Mouse (Mus musculus): Measurements from ENCODE around the gene Evl.

The Evl gene

GRCm38 (mm10) chr12:108651053-108651660, 96.6 kb downstream of the Evl start:
- DNase-seq: peak; percentile 79

GRCm38 (mm10) chr12:108653358-108654335, 99.1 kb downstream of the Evl start:
- DNase-seq: peak; percentile 60

- DNase-seq: peak; percentile 76
These were observed 102.8 kb downstream of the Evl start for GRCm38 (mm10) chr12:108657350-108657749.

- DNase-seq: no peak
These were observed 114.2 kb downstream of the Evl start for GRCm38 (mm10) chr12:108668606-108669235.

- DNase-seq: no peak
These were observed 117.0 kb downstream of the Evl start for GRCm38 (mm10) chr12:108671541-108671940.

- DNase-seq: no peak
These were observed 118.4 kb downstream of the Evl start for GRCm38 (mm10) chr12:108672908-108673307.

GRCm38 (mm10) chr12:108673546-108673945, 119.0 kb downstream of the Evl start:
- no peak for DNase-seq

GRCm38 (mm10) chr12:108674502-108674901, 120.0 kb downstream of the Evl start:
- DNase-seq: peak; percentile 69

GRCm38 (mm10) chr12:108674916-108675315, 120.4 kb downstream of the Evl start:
- no peak for DNase-seq

GRCm38 (mm10) chr12:108675614-108676401, 121.3 kb downstream of the Evl start:
- peak; percentile 70 for DNase-seq

GRCm38 (mm10) chr12:108677116-108677515, 122.6 kb downstream of the Evl start:
- no peak for DNase-seq

GRCm38 (mm10) chr12:108678366-108678765, 123.8 kb downstream of the Evl start:
- DNase-seq: no peak

GRCm38 (mm10) chr12:108680861-108681260, 126.3 kb downstream of the Evl start:
- no peak for DNase-seq

- DNase-seq: peak; percentile 47
These were observed 127.9 kb downstream of the Evl start for GRCm38 (mm10) chr12:108682240-108683023.

GRCm38 (mm10) chr12:108686463-108686862, 131.9 kb downstream of the Evl start:
- peak; percentile 35 for DNase-seq

- DNase-seq: peak; percentile 66
These were observed 132.4 kb downstream of the Evl start for GRCm38 (mm10) chr12:108686926-108687325.

- DNase-seq: no peak
These were observed 134.6 kb downstream of the Evl start for GRCm38 (mm10) chr12:108689167-108689566.

- no peak for DNase-seq
These were observed 136.0 kb downstream of the Evl start for GRCm38 (mm10) chr12:108690529-108690928.

- DNase-seq: no peak
These were observed 139.1 kb downstream of the Evl start for GRCm38 (mm10) chr12:108693592-108693991.

GRCm38 (mm10) chr12:108694223-108694622, 139.7 kb downstream of the Evl start:
- DNase-seq: no peak

- peak; percentile 38 for DNase-seq
These were observed 144.4 kb downstream of the Evl start for GRCm38 (mm10) chr12:108698697-108699471.
